Mouse (Mus musculus) megakaryocyte, embryonic 14.5 days (primary cell): ENCODE measurements around the gene Padi2. TPM values are rescaled to one million over a fixed set of nuclear protein-coding genes. Genes with fewer than 3 reads are reported as not detected.

Experiments
- H3K27me3 ChIP-seq: replicated peaks from 2 replicates; pipeline ENCODE3; 2012; ENCODE audit warnings: inconsistent platforms
- H3K36me3 ChIP-seq: replicated peaks from 2 replicates; pipeline ENCODE3; 2012; ENCODE audit warnings: low read length, inconsistent platforms, mixed read lengths
- H3K4me1 ChIP-seq: 2 replicates; pipeline ENCODE4 v1.6.1; 2012; ENCODE audit warnings: inconsistent platforms
- H3K4me3 ChIP-seq: replicated peaks from 2 replicates; pipeline ENCODE3; 2012; ENCODE audit warnings: moderate library complexity, mild to moderate bottlenecking, inconsistent platforms
- H3K9me3 ChIP-seq: 2 replicates; pipeline ENCODE4 v1.6.1; 2012; ENCODE audit warnings: inconsistent platforms
- FLI1 ChIP-seq: IDR thresholded peaks from 2 replicates; pipeline ENCODE4 v1.6.1; 2012; ENCODE audit warnings: low read length, inconsistent platforms, mixed read lengths
- GATA1 ChIP-seq: IDR thresholded peaks from 3 replicates; pipeline ENCODE4 v1.6.1; 2012; ENCODE audit warnings: mixed read lengths, low read length, inconsistent platforms, borderline replicate concordance
- polyA plus RNA-seq: library from polyadenylated mRNA; stranded (reverse); fragments of >175 nt; gene quantifications from 2 replicates; pipeline ENCODE4 v1.2.3, GENCODE M21; 2012; ENCODE audit warnings: low replicate concordance; ENCODE audit not compliant: insufficient read depth

The Padi2 gene
- polyA plus RNA-seq, 1 experiment: 3.3 TPM

DNA sequence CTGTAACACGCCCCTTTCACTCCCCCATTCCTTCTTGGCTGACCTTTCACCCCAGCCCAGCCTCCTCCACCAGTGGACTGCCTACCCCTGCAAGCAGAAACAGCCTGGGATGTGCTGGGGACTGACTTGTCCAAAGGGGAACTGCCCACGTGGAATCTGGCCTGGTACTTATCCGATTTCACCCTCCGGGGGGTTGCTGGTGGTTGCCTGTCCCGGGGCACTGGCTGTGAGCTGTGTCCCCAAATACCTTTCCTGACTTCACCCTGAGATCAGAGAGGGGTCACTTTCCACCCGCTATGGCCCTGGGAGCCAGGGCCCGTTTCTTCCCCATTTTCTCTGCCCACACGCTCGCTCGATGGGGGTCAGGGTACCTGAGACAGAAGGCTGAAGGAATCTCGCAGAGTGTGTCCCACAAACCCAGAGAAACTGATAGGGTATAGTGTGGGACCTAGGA lies 710 bp downstream of the Padi2 start:
- Histone ChIP-seq H3K4me3 (peak overlapping the region; percentile 92), H3K27me3 (peaks cover 44% of the 10 kb centered on the region), H3K9me3 (no peaks in the 10 kb centered on the region), H3K36me3 (no peaks in the 10 kb centered on the region), H3K4me1 (peaks cover 56% of the 10 kb centered on the region)
- TF ChIP-seq FLI1: no peak
- no peak for TF ChIP-seq GATA1

DNA sequence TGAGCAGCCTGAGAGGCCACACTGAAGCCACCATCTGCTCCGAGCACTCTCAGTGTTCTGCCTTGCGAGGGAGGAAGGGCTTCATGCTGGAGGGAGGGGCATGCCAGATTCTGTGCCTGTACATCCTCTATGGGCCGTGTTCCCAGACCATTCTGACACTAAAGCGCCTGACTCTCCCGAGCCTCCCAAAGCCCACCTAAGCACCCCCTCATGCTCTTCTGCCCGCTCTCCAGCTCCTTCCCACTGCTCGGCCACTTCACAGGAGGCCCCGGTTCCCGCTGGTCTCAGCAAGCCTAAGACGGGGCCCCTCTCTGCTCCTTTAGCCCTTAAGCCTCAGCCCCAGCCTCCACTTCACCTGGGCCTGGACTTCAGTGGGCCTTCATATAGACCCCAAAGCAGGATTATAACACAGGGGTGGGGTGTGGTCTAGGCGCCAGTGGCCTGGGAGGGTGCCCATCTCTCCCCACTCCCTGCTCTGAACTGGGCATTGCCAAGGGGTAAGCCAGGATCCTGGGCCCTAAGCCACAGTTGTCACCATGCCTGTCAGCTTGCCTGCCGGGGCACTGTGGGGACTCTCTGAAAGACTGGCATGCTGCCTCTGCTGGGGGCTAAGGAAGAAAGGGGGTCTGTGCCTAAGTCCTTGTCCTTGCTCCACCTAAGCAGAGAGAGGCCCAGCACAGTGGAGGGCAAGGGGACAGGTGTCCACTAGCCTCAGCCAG lies 1.3 kb downstream of the Padi2 start:
- no peak overlapping the region for H3K4me3 ChIP-seq
- TF ChIP-seq GATA1: no peak
- TF ChIP-seq FLI1: no peak
- no peaks in the 10 kb centered on the region for H3K36me3 ChIP-seq
- peaks cover 55% of the 10 kb centered on the region for H3K4me1 ChIP-seq
- peaks cover 49% of the 10 kb centered on the region for H3K27me3 ChIP-seq
- no peaks in the 10 kb centered on the region for H3K9me3 ChIP-seq

DNA sequence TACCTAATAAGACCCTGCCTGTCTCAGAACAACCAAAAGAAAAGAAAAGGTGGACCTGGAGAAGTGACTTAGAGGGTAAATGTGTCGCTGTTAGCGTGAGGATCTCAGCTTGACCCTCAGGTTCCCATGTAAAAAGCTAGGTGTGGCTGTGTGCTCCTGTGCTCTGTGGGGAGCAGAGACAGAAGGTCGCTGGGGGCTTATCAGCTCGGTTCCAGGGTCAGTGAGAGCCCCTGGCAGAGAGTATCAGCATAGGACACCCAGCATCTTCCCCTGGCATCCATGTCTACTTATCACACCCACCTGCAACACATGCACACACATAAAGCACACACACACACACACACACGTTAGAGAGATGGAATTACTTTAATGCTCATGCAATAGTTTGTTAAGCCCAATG lies 2.5 kb downstream of the Padi2 start:
- Histone ChIP-seq H3K4me1 (peaks cover 50% of the 10 kb centered on the region), H3K9me3 (no peaks in the 10 kb centered on the region), H3K27me3 (peaks cover 57% of the 10 kb centered on the region), H3K36me3 (no peaks in the 10 kb centered on the region), H3K4me3 (no peak overlapping the region)
- no peak for TF ChIP-seq FLI1
- no peak for TF ChIP-seq GATA1

DNA sequence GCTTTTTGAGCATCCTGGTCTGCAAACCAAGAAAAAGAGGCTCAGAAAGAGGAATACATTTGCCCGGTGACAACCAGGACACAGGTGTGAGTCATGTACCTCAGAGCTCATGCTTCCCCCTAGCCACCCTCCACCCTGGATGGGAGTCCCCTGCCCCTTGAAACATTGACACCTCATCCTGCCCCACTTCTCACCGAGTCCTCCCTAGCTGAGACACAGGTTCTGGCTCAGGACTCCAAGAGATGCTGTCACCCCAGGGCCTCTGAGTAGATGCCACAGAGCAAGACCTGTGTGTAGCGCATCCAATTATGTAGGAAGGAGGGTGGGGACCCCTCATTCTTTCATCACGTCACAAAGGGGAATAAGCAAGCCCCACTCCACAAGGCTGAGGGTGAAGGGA lies 3.4 kb downstream of the Padi2 start:
- H3K4me3 ChIP-seq: no peak overlapping the region
- peaks cover 58% of the 10 kb centered on the region for H3K27me3 ChIP-seq
- H3K4me1 ChIP-seq: peaks cover 46% of the 10 kb centered on the region
- H3K9me3 ChIP-seq: no peaks in the 10 kb centered on the region
- no peaks in the 10 kb centered on the region for H3K36me3 ChIP-seq
- TF ChIP-seq GATA1: no peak
- no peak for TF ChIP-seq FLI1

DNA sequence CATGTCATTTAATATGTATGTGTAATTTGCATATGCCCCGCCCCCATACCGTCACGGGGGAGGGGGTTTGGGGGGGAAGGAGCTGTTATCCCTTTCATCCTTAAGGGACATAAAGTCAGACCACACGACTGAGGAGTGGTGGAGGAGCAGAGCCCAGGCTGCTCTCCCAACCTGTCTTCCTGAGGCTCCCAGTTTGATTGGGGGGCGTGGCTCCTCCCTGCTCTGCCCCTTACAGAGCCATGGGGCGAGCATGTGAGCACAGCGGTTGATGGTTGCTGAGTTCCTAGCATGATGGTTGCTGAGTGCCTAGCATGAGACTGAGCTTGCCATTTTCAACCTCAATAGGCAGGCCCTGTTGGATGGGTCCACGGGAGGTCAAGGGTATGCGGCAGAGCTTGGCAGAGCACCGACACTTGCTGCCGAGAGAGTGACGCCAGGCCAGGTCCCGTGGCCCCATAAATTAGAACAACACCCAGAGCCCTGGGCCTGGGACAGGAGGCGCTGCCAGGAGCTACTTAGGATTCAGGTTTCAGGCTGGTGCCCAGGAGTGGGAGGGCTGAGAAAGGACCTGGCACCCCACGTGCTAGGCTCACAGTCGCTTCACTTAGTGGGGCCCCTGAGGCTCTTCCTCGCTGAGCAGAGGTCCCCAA lies 4.6 kb downstream of the Padi2 start:
- no peaks in the 10 kb centered on the region for H3K9me3 ChIP-seq
- H3K4me1 ChIP-seq: peaks cover 42% of the 10 kb centered on the region
- no peaks in the 10 kb centered on the region for H3K36me3 ChIP-seq
- peak overlapping the region; percentile 87 for H3K4me3 ChIP-seq
- H3K27me3 ChIP-seq: peaks cover 64% of the 10 kb centered on the region
- TF ChIP-seq GATA1 (no peak), FLI1 (no peak)

DNA sequence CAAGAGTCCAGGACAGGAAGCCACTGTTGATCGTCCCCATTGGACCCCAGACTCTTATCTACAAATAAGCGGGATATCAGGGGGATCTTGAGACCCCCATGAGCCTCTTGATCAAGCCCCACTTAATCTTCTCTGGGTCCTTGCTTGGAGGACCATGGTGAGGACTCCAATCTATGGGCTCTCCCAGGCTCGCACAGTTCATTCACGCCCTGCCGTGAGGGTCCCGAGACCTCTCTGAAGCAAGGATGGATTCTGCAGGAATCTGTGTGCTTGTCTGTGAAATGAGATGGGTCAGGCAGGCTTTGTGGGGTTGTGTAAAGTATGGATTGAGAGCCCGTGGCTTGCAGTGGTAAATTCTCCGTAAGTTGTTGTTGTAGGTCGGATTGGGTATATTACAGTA lies 5.3 kb downstream of the Padi2 start:
- Histone ChIP-seq H3K4me1 (peaks cover 39% of the 10 kb centered on the region), H3K4me3 (no peak overlapping the region), H3K9me3 (no peaks in the 10 kb centered on the region), H3K36me3 (no peaks in the 10 kb centered on the region), H3K27me3 (peaks cover 67% of the 10 kb centered on the region)
- TF ChIP-seq FLI1 (no peak), GATA1 (no peak)

DNA sequence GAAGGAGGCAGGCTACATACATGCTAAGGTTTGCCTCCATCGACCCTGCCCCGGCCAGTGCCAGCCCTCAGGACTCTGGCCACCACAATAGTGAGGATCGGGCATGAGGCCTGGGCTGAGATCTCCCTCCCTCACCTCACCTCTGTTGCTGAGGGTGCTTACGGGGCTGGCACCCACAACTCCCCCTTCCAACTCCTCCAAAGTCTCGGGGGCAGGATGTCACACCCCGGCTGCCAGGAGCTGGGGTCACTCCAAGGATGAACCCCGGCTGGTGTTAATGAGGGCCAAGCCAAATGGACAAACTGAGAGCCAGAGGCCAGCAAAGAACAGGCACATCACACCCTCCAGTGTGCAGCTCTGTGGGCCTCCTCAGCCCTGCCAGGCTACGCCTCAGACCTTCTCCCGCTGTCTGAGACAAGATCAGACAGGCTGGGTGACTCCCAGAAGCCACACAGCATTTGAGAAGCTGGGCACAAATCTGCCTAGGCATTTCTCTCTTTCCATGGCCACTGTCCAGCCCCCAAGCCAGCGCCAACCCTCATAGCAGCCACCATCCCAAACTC lies 6.2 kb downstream of the Padi2 start:
- Histone ChIP-seq H3K9me3 (no peaks in the 10 kb centered on the region), H3K36me3 (no peaks in the 10 kb centered on the region), H3K4me3 (no peak overlapping the region), H3K27me3 (peaks cover 60% of the 10 kb centered on the region), H3K4me1 (peaks cover 31% of the 10 kb centered on the region)
- TF ChIP-seq GATA1: no peak
- no peak for TF ChIP-seq FLI1

DNA sequence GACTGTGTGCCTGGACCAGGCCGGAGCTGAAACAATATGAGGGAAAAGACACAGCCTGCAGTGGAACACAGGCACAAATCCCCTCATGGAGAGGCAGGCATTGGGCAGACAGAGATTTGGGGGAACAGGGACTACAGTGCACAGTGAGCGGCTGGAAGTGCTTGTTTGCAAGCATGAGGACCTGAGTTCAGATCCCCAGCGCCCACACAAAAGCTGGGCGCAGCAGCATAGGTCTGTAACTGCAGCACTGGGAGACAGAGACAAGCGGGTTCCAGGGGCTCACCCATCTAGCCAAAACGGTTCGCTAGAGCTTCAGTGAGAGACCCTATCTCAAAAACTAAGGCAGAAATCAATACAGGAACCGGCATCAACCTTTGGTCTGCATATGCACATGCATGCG lies 7.4 kb downstream of the Padi2 start:
- TF ChIP-seq FLI1: no peak
- no peak for TF ChIP-seq GATA1
- Histone ChIP-seq H3K36me3 (no peaks in the 10 kb centered on the region), H3K4me1 (peaks cover 30% of the 10 kb centered on the region), H3K4me3 (no peak overlapping the region), H3K27me3 (peaks cover 53% of the 10 kb centered on the region), H3K9me3 (no peaks in the 10 kb centered on the region)

DNA sequence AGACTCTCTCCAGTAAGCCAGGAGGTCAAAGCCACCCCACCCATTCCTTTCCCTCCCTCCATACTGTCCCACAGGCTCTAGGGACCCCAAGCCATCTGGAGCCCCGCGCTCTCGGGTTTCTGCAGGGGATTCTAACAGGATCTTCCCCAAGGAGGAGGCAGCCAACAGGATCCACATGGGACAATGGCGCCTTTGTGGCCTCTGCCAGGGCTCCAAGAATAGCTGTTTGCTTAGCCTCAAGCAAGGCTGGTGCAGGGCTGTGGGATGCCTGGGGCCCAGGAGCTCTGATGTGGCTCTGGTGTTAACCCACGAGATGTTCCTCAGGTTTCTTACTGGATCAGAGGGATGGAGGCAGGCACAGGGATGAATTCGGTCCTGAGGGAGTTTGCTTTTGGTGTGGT lies 8.6 kb downstream of the Padi2 start:
- Histone ChIP-seq H3K4me1 (peaks cover 32% of the 10 kb centered on the region), H3K27me3 (peaks cover 46% of the 10 kb centered on the region), H3K36me3 (no peaks in the 10 kb centered on the region), H3K4me3 (no peak overlapping the region), H3K9me3 (no peaks in the 10 kb centered on the region)
- TF ChIP-seq GATA1 (no peak), FLI1 (no peak)

DNA sequence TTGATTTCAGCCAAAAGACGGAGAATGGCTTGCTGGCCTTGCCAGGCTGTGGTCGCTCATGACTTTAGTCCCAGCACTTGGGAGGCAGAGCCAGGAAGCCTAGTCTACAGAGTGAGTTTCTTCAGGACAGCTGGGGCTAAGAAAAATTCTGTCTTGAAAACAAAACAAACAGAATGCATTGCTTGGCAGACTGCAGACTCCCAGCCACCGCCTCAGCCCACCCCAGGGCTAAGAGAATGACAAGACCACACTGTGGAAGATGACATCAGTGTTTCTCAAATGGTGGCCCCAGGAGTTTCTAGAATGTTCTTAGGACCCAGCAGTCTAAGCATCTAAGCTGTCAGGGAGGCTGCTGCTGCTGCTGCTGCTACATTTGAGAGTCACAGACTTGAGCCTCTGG lies 9.1 kb downstream of the Padi2 start:
- no peak overlapping the region for H3K4me3 ChIP-seq
- no peaks in the 10 kb centered on the region for H3K36me3 ChIP-seq
- H3K27me3 ChIP-seq: peaks cover 45% of the 10 kb centered on the region
- H3K9me3 ChIP-seq: no peaks in the 10 kb centered on the region
- peaks cover 37% of the 10 kb centered on the region for H3K4me1 ChIP-seq
- TF ChIP-seq GATA1: no peak
- TF ChIP-seq FLI1: no peak

DNA sequence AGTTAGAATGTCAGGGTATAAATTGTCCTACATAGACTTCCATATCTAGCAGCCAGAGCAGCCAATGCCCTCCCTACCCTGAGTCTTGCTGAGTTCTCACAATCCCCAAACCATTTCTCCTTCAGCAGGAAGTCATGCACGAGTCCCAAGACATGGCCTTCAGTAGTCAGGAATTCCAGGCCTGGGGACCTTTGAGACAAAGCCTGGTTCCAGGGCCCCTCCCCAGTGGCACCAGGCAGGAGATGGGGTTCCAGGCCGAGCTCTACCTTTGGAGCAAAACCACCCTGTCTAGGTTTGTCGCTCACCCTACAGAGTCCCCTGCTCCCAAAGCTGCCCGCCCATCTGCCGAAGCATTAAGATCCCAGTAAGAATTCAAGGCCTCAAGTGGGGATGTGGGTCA lies 10.2 kb downstream of the Padi2 start:
- Histone ChIP-seq H3K4me1 (peaks cover 32% of the 10 kb centered on the region), H3K9me3 (no peaks in the 10 kb centered on the region), H3K4me3 (no peak overlapping the region), H3K36me3 (no peaks in the 10 kb centered on the region), H3K27me3 (peaks cover 44% of the 10 kb centered on the region)
- no peak for TF ChIP-seq FLI1
- TF ChIP-seq GATA1: no peak
